Mouse (Mus musculus): ENCODE measurements around the gene Atp8a2. TPM values are rescaled to one million over a fixed set of nuclear protein-coding genes. Genes with fewer than 3 reads are reported as not detected.

Atp8a2 gene
- polyA plus RNA-seq, 1 experiment from 2014 or later: 7.4 TPM

DNA sequence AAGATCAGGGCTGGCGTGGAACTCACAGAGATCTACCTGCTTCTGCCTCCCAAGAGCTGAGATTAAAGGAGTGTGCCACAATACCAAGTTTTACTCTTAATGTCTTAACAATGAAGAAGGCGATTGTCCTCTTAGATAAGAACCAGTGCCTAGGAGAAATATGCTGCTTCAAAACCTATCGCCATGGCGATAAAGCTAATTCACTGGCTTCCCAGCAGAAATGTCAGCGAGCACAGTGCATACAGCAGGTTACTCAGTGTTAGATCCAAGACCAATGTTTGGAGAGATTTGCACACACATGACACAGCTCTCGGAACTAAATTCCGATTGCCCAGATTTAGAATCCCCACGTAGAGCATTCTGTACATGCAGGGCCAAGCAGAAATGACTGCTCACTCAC is 114.2 kb downstream of the Atp8a2 start:
- DNase-seq (ENCODE audit: low spot score, missing footprints): no peak

DNA sequence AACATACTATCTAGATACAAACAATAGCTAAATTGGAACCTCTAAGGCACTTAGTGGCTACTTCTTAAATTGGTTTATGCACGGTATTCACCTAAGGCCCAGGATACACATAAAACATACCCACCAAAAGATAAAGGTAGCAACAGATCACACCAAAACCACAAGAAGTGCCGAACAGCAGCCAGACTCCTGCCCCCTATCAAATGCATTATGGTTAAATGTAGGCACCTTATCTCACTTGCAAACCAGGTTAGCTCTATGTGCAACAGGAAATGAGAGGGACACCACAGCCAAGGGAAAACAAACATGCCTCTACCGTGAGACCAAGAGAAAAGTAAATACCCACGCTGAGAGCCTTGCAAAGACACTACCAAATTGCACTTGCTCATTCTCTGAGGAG is 124.5 kb downstream of the Atp8a2 start:
- no peak overlapping the region for H3K4me3 ChIP-seq (ENCODE audit: low read depth, low read length)
- H3K9ac ChIP-seq (ENCODE audit: low read length): no peak overlapping the region
- no peak for DNase-seq (ENCODE audit: low spot score, missing footprints)
- no peaks in the 10 kb centered on the region for H3K36me3 ChIP-seq (ENCODE audit: control insufficient read depth, insufficient read depth, low read length)
- 87% methylated on average over 4 of the region's 4 CpGs for WGBS
- no peaks in the 10 kb centered on the region for H3K4me1 ChIP-seq (ENCODE audit: control insufficient read depth, insufficient read depth, low read length)
- no peaks in the 10 kb centered on the region for H3K9me3 ChIP-seq (ENCODE audit: control insufficient read depth, low read length)
- no peak overlapping the region for H3K4me2 ChIP-seq
- no peaks in the 10 kb centered on the region for H3K27me3 ChIP-seq (ENCODE audit: control insufficient read depth, insufficient read depth, low read length)
- H3K27ac ChIP-seq (ENCODE audit: low read depth, low read length): no peak overlapping the region
- no peak for ATAC-seq (ENCODE audit: low FRiP score)

More for the DNA sequence above, 114.2 kb downstream of the Atp8a2 start:
- Histone ChIP-seq H3K9me3 (ENCODE audit: control insufficient read depth, low read length) (no peaks in the 10 kb centered on the region), H3K9ac (ENCODE audit: low read length) (no peak overlapping the region), H3K27me3 (ENCODE audit: control insufficient read depth, insufficient read depth, low read length) (no peaks in the 10 kb centered on the region), H3K4me2 (no peak overlapping the region), H3K36me3 (ENCODE audit: control insufficient read depth, insufficient read depth, low read length) (no peaks in the 10 kb centered on the region), H3K27ac (ENCODE audit: low read depth, low read length) (no peak overlapping the region), H3K4me3 (ENCODE audit: low read depth, low read length) (no peak overlapping the region), H3K4me1 (ENCODE audit: control insufficient read depth, insufficient read depth, low read length) (peaks cover 2% of the 10 kb centered on the region; the same call in 1 of the 2 replicates)
- ATAC-seq (ENCODE audit: low FRiP score): no peak
- 73% methylated on average over 8 of the region's 8 CpGs for WGBS

DNA sequence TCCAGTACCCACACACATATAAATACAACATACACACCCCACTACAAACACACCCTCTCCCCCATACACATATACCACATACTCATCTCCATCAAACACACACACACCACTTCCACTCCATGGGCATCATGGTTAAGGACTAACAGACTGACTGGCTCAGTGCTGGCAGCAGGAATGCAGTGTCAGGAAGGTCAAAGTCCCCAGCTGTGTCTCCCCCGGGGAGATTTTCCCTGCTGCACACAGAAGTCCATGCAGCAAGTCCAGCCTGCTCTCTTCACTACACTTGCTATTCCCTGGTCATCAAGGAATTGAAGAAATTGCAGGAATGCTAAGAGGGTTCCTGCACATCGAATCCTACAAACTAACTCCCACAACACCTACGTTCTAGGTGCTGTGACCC is 131.8 kb downstream of the Atp8a2 start:
- no peak overlapping the region for H3K9ac ChIP-seq (ENCODE audit: low read length)
- no peak overlapping the region for H3K4me2 ChIP-seq
- H3K9me3 ChIP-seq (ENCODE audit: control insufficient read depth, low read length): no peaks in the 10 kb centered on the region
- ATAC-seq (ENCODE audit: low FRiP score): no peak
- no peak overlapping the region for H3K4me3 ChIP-seq (ENCODE audit: low read depth, low read length)
- H3K4me1 ChIP-seq (ENCODE audit: control insufficient read depth, insufficient read depth, low read length): no peaks in the 10 kb centered on the region
- no peak overlapping the region for H3K27ac ChIP-seq (ENCODE audit: low read depth, low read length)
- H3K27me3 ChIP-seq (ENCODE audit: control insufficient read depth, insufficient read depth, low read length): no peaks in the 10 kb centered on the region
- 76% methylated on average over 3 of the region's 3 CpGs for WGBS
- H3K36me3 ChIP-seq (ENCODE audit: control insufficient read depth, insufficient read depth, low read length): no peaks in the 10 kb centered on the region
- DNase-seq (ENCODE audit: low spot score, missing footprints): no peak

DNA sequence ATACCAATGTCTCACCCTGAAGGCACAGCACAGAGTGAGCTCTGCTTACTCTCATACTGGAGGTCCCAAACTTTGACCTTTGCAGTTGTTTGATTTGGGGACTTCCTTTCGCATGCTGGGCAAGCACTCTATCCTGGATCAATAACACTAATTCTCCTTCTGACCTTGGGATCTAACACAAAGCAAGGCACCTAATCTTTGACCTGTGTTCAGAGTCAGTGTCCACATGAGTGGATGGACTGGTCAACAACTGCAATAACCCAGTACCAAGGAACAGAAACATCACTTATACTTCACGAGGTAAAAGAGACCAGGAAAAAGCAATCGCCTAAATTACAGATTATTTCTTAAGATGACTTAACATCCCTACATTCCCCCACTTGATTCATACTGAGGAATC is 136.0 kb downstream of the Atp8a2 start:
- H3K4me1 ChIP-seq (ENCODE audit: control insufficient read depth, insufficient read depth, low read length): no peaks in the 10 kb centered on the region
- no peaks in the 10 kb centered on the region for H3K36me3 ChIP-seq (ENCODE audit: control insufficient read depth, insufficient read depth, low read length)
- H3K27ac ChIP-seq (ENCODE audit: low read depth, low read length): no peak overlapping the region
- no peak overlapping the region for H3K4me3 ChIP-seq (ENCODE audit: low read depth, low read length)
- WGBS: 81% methylated on average over 3 of the region's 3 CpGs
- no peak overlapping the region for H3K9ac ChIP-seq (ENCODE audit: low read length)
- no peaks in the 10 kb centered on the region for H3K9me3 ChIP-seq (ENCODE audit: control insufficient read depth, low read length)
- no peaks in the 10 kb centered on the region for H3K27me3 ChIP-seq (ENCODE audit: control insufficient read depth, insufficient read depth, low read length)
- no peak overlapping the region for H3K4me2 ChIP-seq
- ATAC-seq (ENCODE audit: low FRiP score) (no peak), DNase-seq (ENCODE audit: low spot score, missing footprints) (no peak)

DNA sequence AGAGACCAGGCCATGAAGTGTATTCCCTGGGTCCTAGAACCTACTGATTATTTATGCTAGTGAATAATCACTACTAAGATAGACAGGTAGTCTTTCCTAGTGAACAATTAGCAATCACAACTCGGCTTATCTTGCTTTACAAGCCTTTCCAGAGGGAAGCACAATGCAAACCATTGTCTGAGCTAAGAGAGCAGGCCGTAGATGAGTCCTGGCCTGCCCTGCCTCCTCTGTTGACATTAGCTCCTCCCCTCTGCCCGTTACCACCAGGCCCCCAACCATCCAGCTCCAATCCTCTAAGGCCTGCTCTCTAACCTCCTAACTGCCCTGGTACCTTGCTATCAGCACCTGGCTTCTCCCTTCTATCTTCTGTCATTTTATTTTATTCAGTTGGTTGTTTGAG is 138.1 kb downstream of the Atp8a2 start:
- Histone ChIP-seq H3K4me3 (ENCODE audit: low read depth, low read length) (no peak overlapping the region), H3K4me1 (ENCODE audit: control insufficient read depth, insufficient read depth, low read length) (no peaks in the 10 kb centered on the region), H3K27ac (ENCODE audit: low read depth, low read length) (no peak overlapping the region), H3K4me2 (no peak overlapping the region), H3K9me3 (ENCODE audit: control insufficient read depth, low read length) (no peaks in the 10 kb centered on the region), H3K27me3 (ENCODE audit: control insufficient read depth, insufficient read depth, low read length) (no peaks in the 10 kb centered on the region), H3K36me3 (ENCODE audit: control insufficient read depth, insufficient read depth, low read length) (no peaks in the 10 kb centered on the region), H3K9ac (ENCODE audit: low read length) (no peak overlapping the region)
- DNase-seq (ENCODE audit: low spot score, missing footprints) (no peak), ATAC-seq (ENCODE audit: low FRiP score) (no peak)
- WGBS: 35% methylated on average over 3 of the region's 3 CpGs

DNA sequence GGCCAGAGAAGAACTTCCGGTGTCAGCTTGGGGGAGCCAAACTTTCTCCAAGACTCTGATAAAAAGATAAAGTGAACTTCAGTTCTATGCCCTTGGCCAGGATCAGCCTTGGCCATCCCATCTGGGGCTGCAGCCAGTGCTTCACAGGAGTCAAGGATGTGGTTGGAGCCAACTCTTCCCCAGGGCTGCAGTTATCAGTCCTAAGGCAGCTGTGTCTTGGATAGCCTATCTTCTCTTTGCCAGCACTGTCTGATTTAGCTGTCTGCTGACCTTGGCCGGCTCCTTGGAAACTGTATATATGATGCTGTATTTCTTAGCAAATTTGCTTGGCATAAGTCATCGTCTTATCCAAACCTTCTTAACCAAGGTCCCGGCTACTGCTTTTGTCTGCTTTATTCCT is 141.7 kb downstream of the Atp8a2 start:
- DNase-seq (ENCODE audit: low spot score, missing footprints) (no peak), ATAC-seq (ENCODE audit: low FRiP score) (no peak)
- Histone ChIP-seq H3K9ac (ENCODE audit: low read length) (no peak overlapping the region), H3K27me3 (ENCODE audit: control insufficient read depth, insufficient read depth, low read length) (no peaks in the 10 kb centered on the region), H3K4me1 (ENCODE audit: control insufficient read depth, insufficient read depth, low read length) (no peaks in the 10 kb centered on the region), H3K27ac (ENCODE audit: low read depth, low read length) (no peak overlapping the region), H3K9me3 (ENCODE audit: control insufficient read depth, low read length) (no peaks in the 10 kb centered on the region), H3K4me3 (ENCODE audit: low read depth, low read length) (no peak overlapping the region), H3K36me3 (ENCODE audit: control insufficient read depth, insufficient read depth, low read length) (no peaks in the 10 kb centered on the region), H3K4me2 (no peak overlapping the region)
- 92% methylated on average over 4 of the region's 4 CpGs for WGBS

DNA sequence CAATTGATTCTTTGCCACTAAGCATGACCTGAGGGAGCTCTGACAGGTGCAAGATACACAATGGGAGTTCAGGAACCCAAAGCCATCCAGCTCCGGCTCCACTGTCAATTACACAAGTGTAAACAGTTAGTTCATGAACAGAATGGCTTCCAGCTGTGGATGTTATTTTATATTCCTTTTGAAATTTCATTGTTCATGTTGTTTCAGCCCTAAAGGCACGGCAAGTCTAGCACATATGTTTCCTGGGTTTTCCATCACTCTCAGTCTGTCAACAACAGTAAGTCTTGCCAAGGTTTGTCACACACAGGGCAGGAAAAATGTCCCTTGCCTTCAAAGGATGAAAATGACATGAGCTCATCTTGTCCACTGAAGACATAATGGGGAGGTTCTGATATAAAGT is 166.3 kb downstream of the Atp8a2 start:
- DNase-seq (ENCODE audit: low spot score, missing footprints): no peak
- Histone ChIP-seq H3K4me1 (ENCODE audit: control insufficient read depth, insufficient read depth, low read length) (no peaks in the 10 kb centered on the region), H3K4me2 (no peak overlapping the region), H3K27me3 (ENCODE audit: control insufficient read depth, insufficient read depth, low read length) (no peaks in the 10 kb centered on the region), H3K27ac (ENCODE audit: low read depth, low read length) (no peak overlapping the region), H3K9ac (ENCODE audit: low read length) (no peak overlapping the region), H3K9me3 (ENCODE audit: control insufficient read depth, low read length) (no peaks in the 10 kb centered on the region), H3K4me3 (ENCODE audit: low read depth, low read length) (no peak overlapping the region), H3K36me3 (ENCODE audit: control insufficient read depth, insufficient read depth, low read length) (no peaks in the 10 kb centered on the region)
- no peak for ATAC-seq (ENCODE audit: low FRiP score)
- 72% methylated on average over 2 of the region's 2 CpGs for WGBS

DNA sequence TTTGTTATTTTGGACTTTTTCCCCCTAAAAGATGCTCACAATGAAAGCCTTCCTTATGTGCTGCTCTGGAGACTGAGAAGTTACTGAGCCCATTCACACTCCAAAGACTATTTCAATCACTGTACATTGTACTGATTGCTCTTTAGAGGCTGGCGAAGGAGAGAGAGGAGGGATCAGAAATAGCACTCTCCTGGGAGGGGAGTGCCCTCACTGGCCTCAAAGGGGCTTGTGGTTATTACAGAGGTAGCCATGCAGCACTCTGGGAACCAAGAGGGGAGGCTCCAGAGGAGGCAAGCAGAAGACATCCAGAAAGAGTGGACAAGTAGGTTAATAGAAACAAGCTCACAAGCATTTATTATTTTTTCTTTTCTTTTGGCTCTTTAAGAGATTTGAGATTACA is 169.8 kb downstream of the Atp8a2 start:
- 75% methylated on average over 1 of the region's 1 CpGs for WGBS
- DNase-seq (ENCODE audit: low spot score, missing footprints): no peak
- H3K9me3 ChIP-seq (ENCODE audit: control insufficient read depth, low read length): no peaks in the 10 kb centered on the region
- H3K4me3 ChIP-seq (ENCODE audit: low read depth, low read length): no peak overlapping the region
- no peaks in the 10 kb centered on the region for H3K4me1 ChIP-seq (ENCODE audit: control insufficient read depth, insufficient read depth, low read length)
- no peak overlapping the region for H3K27ac ChIP-seq (ENCODE audit: low read depth, low read length)
- H3K27me3 ChIP-seq (ENCODE audit: control insufficient read depth, insufficient read depth, low read length): no peaks in the 10 kb centered on the region
- no peak overlapping the region for H3K9ac ChIP-seq (ENCODE audit: low read length)
- H3K36me3 ChIP-seq (ENCODE audit: control insufficient read depth, insufficient read depth, low read length): no peaks in the 10 kb centered on the region
- H3K4me2 ChIP-seq: no peak overlapping the region
- no peak for ATAC-seq (ENCODE audit: low FRiP score)

DNA sequence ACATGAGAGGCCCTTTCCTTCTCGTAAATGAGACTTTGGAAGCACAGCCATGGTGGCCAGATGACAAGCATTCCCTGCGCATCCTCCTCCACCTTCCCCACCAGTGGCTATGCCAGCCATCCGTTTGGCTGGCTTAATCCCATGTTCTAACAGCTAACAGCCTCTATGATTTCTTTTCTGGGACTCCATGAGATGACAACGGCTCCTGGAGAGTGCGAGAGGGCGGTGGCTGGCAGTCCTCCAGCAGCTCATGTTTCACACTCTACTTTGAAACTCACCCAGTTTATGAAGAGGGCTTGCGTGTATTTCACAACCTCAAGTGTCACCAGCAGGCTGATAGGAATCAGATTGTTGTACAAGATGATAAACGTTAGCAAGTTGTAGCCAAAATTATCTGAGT is 170.3 kb downstream of the Atp8a2 start:
- ATAC-seq (ENCODE audit: low FRiP score): no peak
- H3K27ac ChIP-seq (ENCODE audit: low read depth, low read length): no peak overlapping the region
- 83% methylated on average over 8 of the region's 8 CpGs for WGBS
- H3K36me3 ChIP-seq (ENCODE audit: control insufficient read depth, insufficient read depth, low read length): no peaks in the 10 kb centered on the region
- H3K4me3 ChIP-seq (ENCODE audit: low read depth, low read length): no peak overlapping the region
- no peak for DNase-seq (ENCODE audit: low spot score, missing footprints)
- no peaks in the 10 kb centered on the region for H3K4me1 ChIP-seq (ENCODE audit: control insufficient read depth, insufficient read depth, low read length)
- H3K9ac ChIP-seq (ENCODE audit: low read length): no peak overlapping the region
- no peaks in the 10 kb centered on the region for H3K27me3 ChIP-seq (ENCODE audit: control insufficient read depth, insufficient read depth, low read length)
- no peak overlapping the region for H3K4me2 ChIP-seq
- H3K9me3 ChIP-seq (ENCODE audit: control insufficient read depth, low read length): no peaks in the 10 kb centered on the region

DNA sequence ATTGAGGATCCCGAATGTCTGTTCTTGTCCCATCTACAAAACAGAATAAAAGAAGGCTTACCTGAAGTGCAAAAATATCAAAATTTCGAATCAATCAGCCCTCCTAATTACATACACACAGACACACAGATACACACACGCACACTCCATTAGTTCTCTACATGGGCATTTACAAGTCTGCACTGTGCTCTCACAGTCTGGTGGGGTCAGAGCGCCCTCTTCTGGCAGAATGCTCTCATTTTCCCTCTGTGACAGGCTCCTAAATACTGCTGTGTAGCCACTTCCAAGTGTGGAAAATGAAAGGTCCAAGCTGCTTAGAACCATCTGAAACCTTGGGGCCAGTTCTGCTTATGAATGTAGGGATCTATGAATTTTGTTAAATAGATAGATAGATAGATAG is 181.1 kb downstream of the Atp8a2 start:
- peak; percentile 97 for DNase-seq (ENCODE audit: low spot score, missing footprints)
- ATAC-seq (ENCODE audit: low FRiP score): peak; percentile 82
- no peak overlapping the region for H3K9ac ChIP-seq (ENCODE audit: low read length)
- H3K4me2 ChIP-seq: no peak overlapping the region
- no peaks in the 10 kb centered on the region for H3K9me3 ChIP-seq (ENCODE audit: control insufficient read depth, low read length)
- H3K4me1 ChIP-seq (ENCODE audit: control insufficient read depth, insufficient read depth, low read length): no peaks in the 10 kb centered on the region
- H3K4me3 ChIP-seq (ENCODE audit: low read depth, low read length): no peak overlapping the region
- H3K27me3 ChIP-seq (ENCODE audit: control insufficient read depth, insufficient read depth, low read length): no peaks in the 10 kb centered on the region
- H3K27ac ChIP-seq (ENCODE audit: low read depth, low read length): no peak overlapping the region
- no peaks in the 10 kb centered on the region for H3K36me3 ChIP-seq (ENCODE audit: control insufficient read depth, insufficient read depth, low read length)
- 31% methylated on average over 4 of the region's 4 CpGs for WGBS

Data from midbrain, embryonic 11.5 days (tissue).